Mouse (Mus musculus) midbrain, embryonic 12.5 days (tissue): ENCODE measurements at regions not wholly inside any gene's neighbourhood (a gene's known extent, or its start where the extent isn't known, plus 50 kb on each side); places are given as distances from the start of the nearest gene placed in this dataset.

Experiments used
- ATAC-seq: fragments of 200-750 bp; cut with Nextera tagmentation; 2 replicates; pipeline ENCODE4 v1.8.0; 2017; ENCODE audit warnings: low read depth, moderate TSS enrichment, moderate library complexity; ENCODE audit not compliant: low FRiP score
- H3K27ac ChIP-seq: fragments of 300-500 bp; sonication (generic); replicated peaks from 2 replicates; pipeline ENCODE4 v1.5.1; 2016; ENCODE audit warnings: mild to moderate bottlenecking
- H3K27me3 ChIP-seq: fragments of 300-500 bp; sonication (generic); 2 replicates; pipeline ENCODE4 v1.6.1; 2016; ENCODE audit warnings: mild to moderate bottlenecking
- H3K36me3 ChIP-seq: fragments of 300-500 bp; sonication (generic); 2 replicates; pipeline ENCODE4 v1.6.1; 2016
- H3K4me1 ChIP-seq: fragments of 300-500 bp; sonication (generic); 2 replicates; pipeline ENCODE4 v1.6.1; 2016
- H3K4me2 ChIP-seq: fragments of 300-500 bp; sonication (generic); replicated peaks from 2 replicates; pipeline ENCODE4 v1.6.1; 2016; ENCODE audit warnings: mild to moderate bottlenecking, moderate library complexity
- H3K4me3 ChIP-seq: fragments of 300-500 bp; sonication (generic); 2 replicates; pipeline ENCODE4 v1.5.1; 2016; ENCODE audit warnings: mild to moderate bottlenecking
- H3K9ac ChIP-seq: fragments of 300-500 bp; sonication (generic); replicated peaks from 2 replicates; pipeline ENCODE4 v1.6.1; 2016; ENCODE audit warnings: mild to moderate bottlenecking, moderate library complexity
- H3K9me3 ChIP-seq: fragments of 300-500 bp; sonication (generic); 2 replicates; pipeline ENCODE4 v1.6.1; 2016; ENCODE audit warnings: mild to moderate bottlenecking
- WGBS: fragments of 180-500 bp; shearing (Covaris S2); methylation state at CpG from one replicate; pipeline ENCODE4 v1.1.7; 2016; 5-methylcytosine and 5-hydroxymethylcytosine counted together

GRCm38 (mm10) chr4:93746326-93746725, 411.0 kb upstream of the Tusc1 start:
- no peak for ATAC-seq
- 71% methylated on average over 2 of the region's 2 CpGs for WGBS
- no peak overlapping the region for H3K27ac ChIP-seq
- no peak overlapping the region for H3K9ac ChIP-seq
- H3K9me3 ChIP-seq, result no peaks in the 10 kb centered on the region
- H3K36me3 ChIP-seq, result no peaks in the 10 kb centered on the region
- H3K27me3 ChIP-seq, result no peaks in the 10 kb centered on the region
- no peak overlapping the region for H3K4me2 ChIP-seq
- no peaks in the 10 kb centered on the region for H3K4me1 ChIP-seq
- no peak overlapping the region for H3K4me3 ChIP-seq

- Histone ChIP-seq H3K27ac (no peak overlapping the region), H3K4me1 (no peaks in the 10 kb centered on the region)
Measured at GRCm38 (mm10) chr4:93713711-93714110, 378.4 kb upstream of the Tusc1 start.

GRCm38 (mm10) chr4:93676403-93677039, 341.2 kb upstream of the Tusc1 start:
- 74% methylated on average over 8 of the region's 8 CpGs for WGBS
- H3K4me2 ChIP-seq, result no peak overlapping the region
- no peaks in the 10 kb centered on the region for H3K9me3 ChIP-seq
- no peak overlapping the region for H3K4me3 ChIP-seq
- H3K36me3 ChIP-seq, result no peaks in the 10 kb centered on the region
- no peak overlapping the region for H3K9ac ChIP-seq
- no peaks in the 10 kb centered on the region for H3K4me1 ChIP-seq
- no peak overlapping the region for H3K27ac ChIP-seq
- no peaks in the 10 kb centered on the region for H3K27me3 ChIP-seq
- ATAC-seq, result peak; percentile 56; the same call in 1 of the 2 replicates

More at GRCm38 (mm10) chr4:93713711-93714110, 378.4 kb upstream of the Tusc1 start:
- no peak overlapping the region for H3K4me2 ChIP-seq
- no peaks in the 10 kb centered on the region for H3K36me3 ChIP-seq
- no peak for ATAC-seq
- 76% methylated on average over 3 of the region's 3 CpGs for WGBS
- no peak overlapping the region for H3K9ac ChIP-seq
- no peaks in the 10 kb centered on the region for H3K9me3 ChIP-seq
- H3K4me3 ChIP-seq, result no peak overlapping the region
- H3K27me3 ChIP-seq, result no peaks in the 10 kb centered on the region

GRCm38 (mm10) chr4:93675739-93676402, 340.6 kb upstream of the Tusc1 start:
- no peaks in the 10 kb centered on the region for H3K9me3 ChIP-seq
- H3K27me3 ChIP-seq, result no peaks in the 10 kb centered on the region
- WGBS, result 82% methylated on average over 6 of the region's 6 CpGs
- H3K4me3 ChIP-seq, result no peak overlapping the region
- H3K4me2 ChIP-seq, result no peak overlapping the region
- no peak for ATAC-seq
- no peak overlapping the region for H3K27ac ChIP-seq
- no peak overlapping the region for H3K9ac ChIP-seq
- H3K4me1 ChIP-seq, result no peaks in the 10 kb centered on the region
- H3K36me3 ChIP-seq, result no peaks in the 10 kb centered on the region

- Histone ChIP-seq H3K4me1 (no peaks in the 10 kb centered on the region), H3K27ac (no peak overlapping the region), H3K9ac (no peak overlapping the region), H3K9me3 (no peaks in the 10 kb centered on the region), H3K27me3 (no peaks in the 10 kb centered on the region), H3K36me3 (no peaks in the 10 kb centered on the region), H3K4me3 (no peak overlapping the region), H3K4me2 (no peak overlapping the region)
- no peak for ATAC-seq
Measured at GRCm38 (mm10) chr4:93669050-93669449, 333.7 kb upstream of the Tusc1 start.

- H3K4me3 ChIP-seq, result no peak overlapping the region
- no peaks in the 10 kb centered on the region for H3K4me1 ChIP-seq
- WGBS, result 70% methylated on average over 1 of the region's 1 CpGs
- no peak overlapping the region for H3K27ac ChIP-seq
- no peaks in the 10 kb centered on the region for H3K27me3 ChIP-seq
- H3K9me3 ChIP-seq, result no peaks in the 10 kb centered on the region
- H3K36me3 ChIP-seq, result no peaks in the 10 kb centered on the region
- no peak for ATAC-seq
- H3K4me2 ChIP-seq, result no peak overlapping the region
- no peak overlapping the region for H3K9ac ChIP-seq
Measured at GRCm38 (mm10) chr4:93664293-93664692, 329.0 kb upstream of the Tusc1 start.

GRCm38 (mm10) chr4:93638207-93638606, 302.9 kb upstream of the Tusc1 start:
- no peak for ATAC-seq
- H3K4me2 ChIP-seq, result no peak overlapping the region
- no peaks in the 10 kb centered on the region for H3K27me3 ChIP-seq
- H3K4me1 ChIP-seq, result no peaks in the 10 kb centered on the region
- no peak overlapping the region for H3K4me3 ChIP-seq
- no peak overlapping the region for H3K9ac ChIP-seq
- H3K36me3 ChIP-seq, result no peaks in the 10 kb centered on the region
- 100% methylated on average over 1 of the region's 1 CpGs for WGBS
- no peaks in the 10 kb centered on the region for H3K9me3 ChIP-seq
- no peak overlapping the region for H3K27ac ChIP-seq

DNA sequence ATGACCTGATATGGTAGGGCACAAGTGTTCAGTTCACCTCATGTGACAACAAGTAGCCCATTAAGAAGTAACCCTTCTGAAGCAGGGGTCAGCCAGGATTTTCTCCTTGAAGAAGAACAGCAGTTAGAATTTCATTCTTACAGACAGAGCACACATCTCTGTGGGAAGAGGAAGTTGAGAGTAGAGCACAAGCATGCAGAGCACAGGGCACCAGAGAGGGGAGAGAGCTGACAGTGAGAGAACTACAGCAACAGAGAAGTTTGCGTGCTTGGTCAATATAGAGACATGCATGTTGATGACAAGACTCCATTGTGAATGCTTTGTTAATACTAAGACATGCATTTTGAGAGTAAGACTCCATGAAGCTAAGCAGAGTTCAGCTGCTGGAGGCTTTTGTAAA, 263.2 kb upstream of the Tusc1 start:
- no peaks in the 10 kb centered on the region for H3K36me3 ChIP-seq

DNA sequence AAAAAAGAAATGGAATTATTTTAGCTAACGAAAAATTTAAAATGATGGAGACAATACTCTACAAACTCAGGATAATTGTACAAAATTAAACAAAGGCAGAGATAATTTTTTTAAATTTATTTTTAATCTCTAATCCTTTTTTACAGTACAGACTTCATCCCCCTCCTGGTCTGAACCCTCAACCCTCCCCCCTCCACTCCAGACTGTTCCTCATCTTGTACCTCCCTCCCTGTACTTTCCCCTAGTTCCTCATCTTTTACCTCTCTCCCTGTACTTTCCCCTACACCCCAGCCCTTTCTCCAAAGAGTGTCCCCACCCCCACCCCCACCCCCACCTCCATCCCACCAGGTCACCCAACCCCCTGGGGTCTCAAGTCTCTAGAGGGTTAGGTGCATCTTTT, 249.0 kb upstream of the Tusc1 start:
- ATAC-seq, result 0 out of 2 replicates have a peak, but pooled peaks have one; percentile 41
- Histone ChIP-seq H3K27me3 (no peaks in the 10 kb centered on the region), H3K36me3 (no peaks in the 10 kb centered on the region), H3K27ac (no peak overlapping the region), H3K9ac (no peak overlapping the region), H3K4me3 (no peak overlapping the region), H3K4me1 (no peaks in the 10 kb centered on the region), H3K4me2 (no peak overlapping the region), H3K9me3 (0 out of 2 replicates have a peak, but pooled peaks cover 3% of the 10 kb centered on the region)
- 87% methylated on average over 1 of the region's 1 CpGs for WGBS

More for the DNA sequence above, 263.2 kb upstream of the Tusc1 start:
- H3K27me3 ChIP-seq, result no peaks in the 10 kb centered on the region
- ATAC-seq, result no peak
- H3K4me3 ChIP-seq, result no peak overlapping the region
- no peaks in the 10 kb centered on the region for H3K9me3 ChIP-seq
- H3K9ac ChIP-seq, result no peak overlapping the region
- H3K4me1 ChIP-seq, result no peaks in the 10 kb centered on the region
- WGBS, result 94% methylated on average over 1 of the region's 1 CpGs
- H3K27ac ChIP-seq, result no peak overlapping the region
- no peak overlapping the region for H3K4me2 ChIP-seq

GRCm38 (mm10) chr4:93583670-93584303, 248.5 kb upstream of the Tusc1 start:
- 79% methylated on average over 4 of the region's 4 CpGs for WGBS
- no peak overlapping the region for H3K27ac ChIP-seq
- no peak overlapping the region for H3K4me3 ChIP-seq
- no peaks in the 10 kb centered on the region for H3K4me1 ChIP-seq
- H3K9ac ChIP-seq, result no peak overlapping the region
- no peaks in the 10 kb centered on the region for H3K27me3 ChIP-seq
- H3K9me3 ChIP-seq, result 0 out of 2 replicates have a peak, but pooled peaks cover 3% of the 10 kb centered on the region
- no peak overlapping the region for H3K4me2 ChIP-seq
- H3K36me3 ChIP-seq, result no peaks in the 10 kb centered on the region
- ATAC-seq, result no peak

DNA sequence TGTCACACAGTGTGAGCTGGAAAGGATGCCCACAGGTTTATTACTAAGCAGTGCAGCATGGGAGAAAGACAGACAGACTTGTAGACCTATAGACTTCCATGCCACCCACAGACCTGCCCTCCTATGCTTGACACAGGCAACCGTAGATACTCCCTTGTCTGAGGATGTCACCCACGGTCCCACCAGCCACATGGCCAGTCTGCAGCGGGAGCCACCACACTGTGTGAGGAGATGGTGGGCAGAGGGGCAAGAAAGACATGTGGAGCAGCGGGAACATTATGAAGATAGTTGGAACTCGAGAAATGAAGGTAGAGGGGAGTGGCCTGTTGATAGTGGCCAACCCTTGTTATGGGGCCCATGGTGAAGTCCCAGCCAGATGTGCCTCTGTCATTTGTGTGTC, 244.0 kb upstream of the Tusc1 start:
- no peak overlapping the region for H3K4me2 ChIP-seq
- no peak overlapping the region for H3K9ac ChIP-seq
- no peak overlapping the region for H3K27ac ChIP-seq
- H3K36me3 ChIP-seq, result no peaks in the 10 kb centered on the region
- ATAC-seq, result peak; percentile 56; the same call in 1 of the 2 replicates
- no peaks in the 10 kb centered on the region for H3K4me1 ChIP-seq
- H3K27me3 ChIP-seq, result no peaks in the 10 kb centered on the region
- no peaks in the 10 kb centered on the region for H3K9me3 ChIP-seq
- no peak overlapping the region for H3K4me3 ChIP-seq
- WGBS, result 85% methylated on average over 5 of the region's 5 CpGs

GRCm38 (mm10) chr4:93567487-93568259, 232.4 kb upstream of the Tusc1 start:
- Histone ChIP-seq H3K4me1 (no peaks in the 10 kb centered on the region), H3K9me3 (no peaks in the 10 kb centered on the region), H3K36me3 (no peaks in the 10 kb centered on the region), H3K4me3 (no peak overlapping the region), H3K27ac (no peak overlapping the region), H3K27me3 (no peaks in the 10 kb centered on the region), H3K9ac (no peak overlapping the region), H3K4me2 (no peak overlapping the region)
- 89% methylated on average over 5 of the region's 5 CpGs for WGBS
- ATAC-seq, result no peak
